Mouse (Mus musculus) colon, adult 2 months (tissue): ENCODE measurements around the gene Tmem110. TPM values are rescaled to one million over a fixed set of nuclear protein-coding genes. Genes with fewer than 3 reads are reported as not detected.

ENCODE experiments used
- polyA plus RNA-seq: library from polyadenylated mRNA; depleted of rRNA; stranded (reverse); fragments of >200 nt; gene quantifications from 2 replicates; pipeline ENCODE4 v1.2.3, GENCODE M21; 2012; rRNA removed

The Tmem110 gene
- polyA plus RNA-seq: 24.0 and 38.1 TPM in 2 replicates

GRCm38 (mm10) chr14:30825476-30826131, at the start of gene Tmem110:
TSS of gene Tmem110 (plus strand) at chr14:30825590.

GRCm38 (mm10) chr14:30878958-30879571, 53.7 kb downstream of the Tmem110 start, which contains the start of gene Mustn1:
TSS of gene Mustn1 (plus strand) at chr14:30879200.

GRCm38 (mm10) chr14:30886204-30886603, 60.8 kb downstream of the Tmem110 start, which contains the start of gene Itih4:
TSS of gene Itih4 (plus strand) at chr14:30886476.

GRCm38 (mm10) chr14:30923375-30924105, 98.2 kb downstream of the Tmem110 start, which contains the start of gene Itih3:
TSS of gene Itih3 (minus strand) at chr14:30923760.

Other genes starting within 250 kb of the Tmem110 start
- gene Prkcd, start 199.4 kb upstream of the Tmem110 start, polyA plus RNA-seq: 301 and 328 TPM in 2 replicates
- 8.1 and 10.5 TPM in 2 replicates for gene Rft1, start 171.2 kb upstream of the Tmem110 start, polyA plus RNA-seq
- gene Sfmbt1, start 110.7 kb upstream of the Tmem110 start, polyA plus RNA-seq: 0.70 and 0.90 TPM in 2 replicates
- gene Mustn1, start 53.6 kb downstream of the Tmem110 start, polyA plus RNA-seq: 78.7 and 81.0 TPM in 2 replicates
- 0.60 TPM in 1 of 2 replicates, not detected in the other for gene Itih4, start 60.9 kb downstream of the Tmem110 start, polyA plus RNA-seq
- 0.21 and 1.00 TPM in 2 replicates for gene Itih3, start 98.2 kb downstream of the Tmem110 start, polyA plus RNA-seq
- gene Itih1, start 117.7 kb downstream of the Tmem110 start, polyA plus RNA-seq: 0.05 TPM in 1 of 2 replicates, not detected in the other
- gene Nek4, start 125.8 kb downstream of the Tmem110 start, polyA plus RNA-seq: 2.4 and 3.1 TPM in 2 replicates
- 7.9 and 9.6 TPM in 2 replicates for gene Glt8d1, start 175.8 kb downstream of the Tmem110 start, polyA plus RNA-seq
- gene Spcs1, start 176.1 kb downstream of the Tmem110 start, polyA plus RNA-seq: 62.1 and 85.8 TPM in 2 replicates
- gene Pbrm1, start 193.5 kb downstream of the Tmem110 start, polyA plus RNA-seq: 9.8 and 13.3 TPM in 2 replicates
- 5.5 and 9.0 TPM in 2 replicates for gene Gnl3, start 193.6 kb downstream of the Tmem110 start, polyA plus RNA-seq